Mouse (Mus musculus): ENCODE data around the gene Olfr866.

Olfr866 gene

GRCm38 (mm10) chr9:20027935-20028334 lies at the start of gene Olfr866:
Gene Olfr866 (minus strand): TSS chr9:20028035.
- DNase-seq (ENCODE audit: extremely low read depth, low read depth, low spot score), result no peak

GRCm38 (mm10) chr9:20073523-20074177 lies 45.8 kb upstream of the Olfr866 start:
- DNase-seq (ENCODE audit: extremely low read depth, low read depth, low spot score), result no peak

- no peak for DNase-seq (ENCODE audit: extremely low read depth, low read depth, low spot score)
Measured at GRCm38 (mm10) chr9:20071291-20071690, 43.5 kb upstream of the Olfr866 start.

GRCm38 (mm10) chr9:20070236-20070635 lies 42.4 kb upstream of the Olfr866 start:
- no peak for DNase-seq (ENCODE audit: extremely low read depth, low read depth, low spot score)

- DNase-seq (ENCODE audit: extremely low read depth, low read depth, low spot score), result no peak
Measured at GRCm38 (mm10) chr9:20057462-20057861, 29.6 kb upstream of the Olfr866 start, which contains the start of gene Olfr867. Gene Olfr867 (minus strand): TSS chr9:20057562.

- DNase-seq (ENCODE audit: extremely low read depth, low read depth, low spot score), result no peak
Measured at GRCm38 (mm10) chr9:20047964-20048363, 20.1 kb upstream of the Olfr866 start.
